Mouse (Mus musculus) heart, postnatal 0 days (tissue): ENCODE measurements around the gene Ankrd60. TPM values are rescaled to one million over a fixed set of nuclear protein-coding genes. Genes with fewer than 3 reads are reported as not detected.

Source experiments
- ATAC-seq: fragments of 200-750 bp; cut with Nextera tagmentation; 2 replicates; pipeline ENCODE4 v1.8.0; 2017; ENCODE audit warnings: low read depth, moderate number of reproducible peaks, moderate library complexity; ENCODE audit not compliant: insufficient read depth
- DNase-seq: peaks from one replicate; pipeline ENCODE4 v3.0.0-alpha.2; 2016; ENCODE audit warnings: low spot score
- H3K27ac ChIP-seq: fragments of 300-500 bp; sonication (generic); 2 replicates; pipeline ENCODE4 v1.5.1; 2014; ENCODE audit warnings: low read depth, mild to moderate bottlenecking
- H3K27me3 ChIP-seq: fragments of 300-500 bp; sonication (generic); 2 replicates; pipeline ENCODE4 v1.6.1; 2014; ENCODE audit warnings: low read length, mixed read lengths; ENCODE audit not compliant: control insufficient read depth, insufficient read depth
- H3K36me3 ChIP-seq: fragments of 300-500 bp; sonication (generic); replicated peaks from 2 replicates; pipeline ENCODE4 v1.6.1; 2014; ENCODE audit warnings: low read length, mixed read lengths; ENCODE audit not compliant: control insufficient read depth, insufficient read depth
- H3K4me1 ChIP-seq: fragments of 300-500 bp; sonication (generic); 2 replicates; pipeline ENCODE4 v1.6.1; 2014; ENCODE audit warnings: antibody characterized with exemption; ENCODE audit not compliant: control insufficient read depth, insufficient read depth
- H3K4me2 ChIP-seq: fragments of 300-500 bp; sonication (generic); 2 replicates; pipeline ENCODE4 v1.6.1; 2014; ENCODE audit warnings: low read depth, mild to moderate bottlenecking, low read length, moderate library complexity
- H3K4me3 ChIP-seq: fragments of 300-500 bp; sonication (generic); 2 replicates; pipeline ENCODE4 v1.5.1; 2014; ENCODE audit warnings: low read depth, low read length
- H3K9ac ChIP-seq: fragments of 300-500 bp; sonication (generic); replicated peaks from 2 replicates; pipeline ENCODE4 v1.6.1; 2014; ENCODE audit warnings: low read depth, low read length, mixed read lengths
- H3K9me3 ChIP-seq: fragments of 300-500 bp; sonication (generic); replicated peaks from 2 replicates; pipeline ENCODE4 v1.6.1; 2016; ENCODE audit warnings: low read length; ENCODE audit not compliant: control insufficient read depth
- CTCF ChIP-seq: IDR thresholded peaks from 2 replicates; pipeline ENCODE4 v1.5.1; 2016; ENCODE audit warnings: antibody characterized with exemption, control low read depth, low read depth
- EP300 ChIP-seq: IDR thresholded peaks from 2 replicates; pipeline ENCODE4 v1.6.1; 2016; ENCODE audit warnings: antibody characterized with exemption, low read depth
- WGBS: fragments of 180-500 bp; shearing (Covaris S2); extraction: QIAGEN DNeasy Blood & Tissue Kit; methylation state at CpG from one replicate; pipeline ENCODE4 v1.1.7; 2014; 5-methylcytosine and 5-hydroxymethylcytosine counted together
- polyA plus RNA-seq: library from polyadenylated mRNA; unstranded; fragments of >200 nt; fragmentation: Nextera tagmentation; extraction: Ambion mirVana; gene quantifications from 2 replicates; pipeline ENCODE4 v1.2.1, GENCODE M21; 2015
- total RNA-seq: library from RNA; depleted of rRNA; stranded (reverse); fragments of >200 nt; gene quantifications from 2 replicates; pipeline ENCODE4 v1.2.3, GENCODE M21; 2014; ENCODE audit warnings: low replicate concordance

Ankrd60 gene
- total and polyA plus RNA-seq, 2 experiments from 2014 or later: not detected

- H3K9ac ChIP-seq: no peak overlapping the region
- ATAC-seq: no peak
- no peak overlapping the region for H3K27ac ChIP-seq
- no peak overlapping the region for H3K4me2 ChIP-seq
- WGBS: 76% methylated on average over 9 of the region's 9 CpGs
- peaks cover 23% of the 10 kb centered on the region for H3K36me3 ChIP-seq
- H3K27me3 ChIP-seq: no peaks in the 10 kb centered on the region
- H3K4me1 ChIP-seq: no peaks in the 10 kb centered on the region
- no peak overlapping the region for H3K4me3 ChIP-seq
- DNase-seq: no peak
- TF ChIP-seq EP300 (no peak), CTCF (no peak)
- H3K9me3 ChIP-seq: no peaks in the 10 kb centered on the region
These were observed 14.6 kb upstream of the Ankrd60 start for GRCm38 (mm10) chr2:173592781-173593180.

DNA sequence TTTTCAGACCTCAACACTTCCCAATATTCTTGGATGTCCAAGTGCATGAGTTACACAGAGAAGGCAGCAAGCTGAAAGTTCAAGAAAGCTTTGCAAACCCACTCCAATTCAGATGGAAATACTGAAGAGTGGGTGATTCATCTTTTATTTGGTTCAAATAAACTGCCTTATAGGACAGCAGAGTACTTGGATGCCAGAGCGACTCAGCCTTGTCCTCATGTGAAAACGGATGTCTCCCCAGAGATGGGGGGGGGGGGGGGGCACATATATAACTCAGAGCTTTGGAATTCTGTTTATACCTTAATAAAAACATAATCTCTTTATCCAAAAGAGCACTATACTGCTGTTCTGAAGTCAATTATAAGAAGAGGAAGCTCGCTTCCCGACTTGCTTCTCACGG lies 9.2 kb upstream of the Ankrd60 start:
- TF ChIP-seq CTCF: no peak
- no peak for TF ChIP-seq EP300
- no peaks in the 10 kb centered on the region for H3K9me3 ChIP-seq
- peaks cover 13% of the 10 kb centered on the region; the same call in 1 of the 2 replicates for H3K36me3 ChIP-seq
- H3K4me3 ChIP-seq: no peak overlapping the region
- no peaks in the 10 kb centered on the region for H3K4me1 ChIP-seq
- H3K27me3 ChIP-seq: peaks cover 28% of the 10 kb centered on the region
- ATAC-seq: no peak
- 90% methylated on average over 5 of the region's 5 CpGs for WGBS
- no peak overlapping the region for H3K9ac ChIP-seq
- no peak overlapping the region for H3K4me2 ChIP-seq
- DNase-seq: no peak
- no peak overlapping the region for H3K27ac ChIP-seq

DNA sequence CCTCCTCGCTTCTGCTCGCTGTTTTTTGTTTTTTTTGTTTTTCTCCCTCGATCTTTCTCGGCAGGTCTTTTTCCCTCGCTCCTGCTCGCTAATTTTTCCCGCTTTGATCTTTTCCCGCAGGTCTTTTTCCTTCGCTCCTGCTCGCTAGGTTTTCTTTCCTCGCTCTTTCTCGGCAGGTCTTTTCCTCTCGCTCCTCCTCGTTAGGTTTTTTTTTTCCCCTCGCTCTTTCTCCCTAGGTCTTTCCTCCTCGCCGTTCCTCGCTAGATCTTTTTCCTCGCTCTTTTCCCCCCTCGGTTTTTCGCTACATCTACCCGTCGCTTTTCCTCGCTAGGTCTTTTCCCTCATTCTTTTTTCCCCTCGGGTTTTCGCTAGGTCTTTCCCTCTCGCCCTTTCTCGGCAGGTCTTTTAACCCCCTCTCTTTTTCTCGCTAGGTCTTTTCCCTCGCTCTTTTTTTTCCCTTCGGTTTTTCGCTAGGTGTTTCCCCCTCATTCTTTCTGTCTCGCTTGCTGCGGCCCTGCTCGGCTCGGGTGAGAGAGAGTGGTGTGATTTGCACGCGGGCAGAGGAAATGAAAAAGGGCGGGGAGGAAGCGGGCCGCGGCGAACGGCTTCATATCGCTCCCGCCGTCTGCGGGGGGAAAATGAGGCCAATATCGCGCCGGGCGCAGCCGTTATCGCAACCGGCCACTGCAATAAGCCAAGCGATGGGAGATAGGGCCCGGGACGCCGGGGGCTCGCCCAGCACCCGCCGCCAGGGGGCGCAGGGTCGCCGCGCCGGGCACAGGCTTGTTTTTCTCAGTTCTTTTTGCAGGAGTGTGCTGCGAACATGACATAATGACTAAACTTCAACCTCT lies 8.2 kb upstream of the Ankrd60 start:
- Histone ChIP-seq H3K4me3 (peak overlapping the region; percentile 44), H3K9me3 (no peaks in the 10 kb centered on the region), H3K27me3 (peaks cover 28% of the 10 kb centered on the region), H3K9ac (no peak overlapping the region; the same call in 1 of the 2 replicates), H3K4me2 (peak overlapping the region; percentile 73), H3K36me3 (0 out of 2 replicates have a peak, but pooled peaks cover 5% of the 10 kb centered on the region), H3K4me1 (no peaks in the 10 kb centered on the region), H3K27ac (no peak overlapping the region)
- no peak for TF ChIP-seq EP300
- peak; percentile 62 for TF ChIP-seq CTCF
- peak; percentile 28 for DNase-seq
- WGBS: 1% methylated on average over 68 of the region's 68 CpGs
- peak; percentile 48; the same call in 1 of the 2 replicates for ATAC-seq

DNA sequence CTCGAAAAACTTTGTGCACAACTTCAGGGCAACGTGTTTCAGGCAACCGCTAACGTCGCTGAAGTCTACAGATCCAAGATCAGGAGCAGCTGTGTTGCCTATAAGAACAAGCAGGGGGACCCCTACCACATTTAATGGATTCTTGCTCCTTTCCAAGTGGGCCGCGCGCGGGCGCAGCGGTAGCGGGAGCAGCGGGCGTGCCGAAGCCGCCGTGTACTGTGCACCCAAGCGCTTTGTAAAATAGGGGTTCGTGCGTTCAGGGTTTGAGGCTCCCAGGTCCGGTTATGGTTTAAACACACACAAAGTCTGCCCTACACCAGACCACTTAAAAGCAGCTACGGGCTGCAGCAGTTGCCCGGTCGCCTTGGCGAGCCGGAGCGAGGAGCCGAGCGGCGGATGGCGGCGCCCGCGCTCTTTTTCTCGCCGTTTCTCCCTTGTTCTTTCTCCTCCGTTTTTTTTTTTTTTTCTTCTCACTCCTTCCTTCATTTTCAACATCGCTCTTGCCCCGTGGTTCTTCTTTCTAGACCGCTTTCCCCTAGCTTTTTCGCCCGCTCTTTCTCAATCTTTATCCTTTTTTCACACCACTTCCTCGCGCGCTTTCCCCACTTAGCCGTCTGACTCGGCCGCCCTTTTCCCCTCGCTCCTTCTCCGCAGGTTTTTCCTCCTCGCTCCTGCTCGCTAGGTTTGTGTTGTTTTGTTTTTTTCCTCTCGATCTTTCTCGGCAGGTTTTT lies 7.4 kb upstream of the Ankrd60 start:
- no peaks in the 10 kb centered on the region for H3K4me1 ChIP-seq
- 0 out of 2 replicates have a peak, but pooled peaks cover 5% of the 10 kb centered on the region for H3K36me3 ChIP-seq
- no peak overlapping the region; the same call in 1 of the 2 replicates for H3K9ac ChIP-seq
- H3K4me3 ChIP-seq: peak overlapping the region; percentile 44
- DNase-seq: no peak
- ATAC-seq: no peak; the same call in 1 of the 2 replicates
- TF ChIP-seq CTCF: no peak
- no peak for TF ChIP-seq EP300
- no peaks in the 10 kb centered on the region for H3K9me3 ChIP-seq
- 7% methylated on average over 54 of the region's 54 CpGs for WGBS
- H3K27me3 ChIP-seq: peaks cover 28% of the 10 kb centered on the region
- peak overlapping the region; percentile 73 for H3K4me2 ChIP-seq
- no peak overlapping the region for H3K27ac ChIP-seq

GRCm38 (mm10) chr2:173584361-173584760 lies 6.2 kb upstream of the Ankrd60 start:
- Histone ChIP-seq H3K9ac (no peak overlapping the region), H3K4me1 (no peaks in the 10 kb centered on the region), H3K36me3 (0 out of 2 replicates have a peak, but pooled peaks cover under 1% of the 10 kb centered on the region), H3K4me2 (no peak overlapping the region), H3K27me3 (peaks cover 28% of the 10 kb centered on the region), H3K27ac (no peak overlapping the region), H3K9me3 (no peaks in the 10 kb centered on the region), H3K4me3 (no peak overlapping the region)
- ATAC-seq: no peak
- no peak for TF ChIP-seq CTCF
- no peak for TF ChIP-seq EP300
- WGBS: 56% methylated on average over 15 of the region's 15 CpGs
- no peak for DNase-seq
